Mouse (Mus musculus) gonadal fat pad, adult 2 months (tissue): ENCODE results near the gene Mars. TPM values are rescaled to one million over a fixed set of nuclear protein-coding genes. Genes with fewer than 3 reads are reported as not detected.
"Not testable (repeated sequence)": the region's sequence is repeated elsewhere in the genome, so short reads cannot be mapped to it uniquely, and the experiment has no call there.

Experiments
- DNase-seq: peaks from one replicate; pipeline ENCODE4 v3.0.0-alpha.2; 2012; ENCODE audit warnings: low read depth
- polyA plus RNA-seq: library from polyadenylated mRNA; depleted of rRNA; stranded (reverse); fragments of >200 nt; gene quantifications from 2 replicates; pipeline ENCODE4 v1.2.3, GENCODE M21; 2012

The Mars gene
- polyA plus RNA-seq, 1 experiment: 64.5 TPM

DNA sequence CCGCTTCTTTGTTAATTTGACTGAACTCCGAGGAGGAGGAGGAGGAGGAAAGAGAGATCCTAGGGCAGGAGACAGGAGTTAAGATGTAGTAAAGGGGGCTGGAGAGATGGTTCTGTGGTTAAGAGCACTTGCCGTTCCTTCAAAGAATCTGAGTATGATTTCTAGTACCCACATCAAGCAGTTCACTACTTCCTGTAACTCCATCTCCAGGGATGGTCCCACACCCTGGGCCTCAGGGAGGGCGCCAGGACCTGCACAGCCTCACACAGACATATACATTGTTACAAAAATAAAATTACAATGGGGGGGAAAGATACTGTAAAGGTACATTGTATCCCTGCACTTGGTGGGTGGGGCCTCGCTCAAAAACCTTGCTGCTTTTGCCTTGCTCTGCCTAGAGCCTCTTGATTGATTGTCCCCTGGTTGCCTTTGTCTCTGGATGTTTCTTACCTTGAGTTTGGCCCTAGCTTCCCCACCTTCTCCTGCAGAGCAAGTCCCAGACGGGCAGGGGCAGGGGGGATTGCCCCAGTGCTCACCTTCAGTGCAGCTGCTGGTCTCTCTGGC lies 26.0 kb upstream of the Mars start:
- no peak for DNase-seq

DNA sequence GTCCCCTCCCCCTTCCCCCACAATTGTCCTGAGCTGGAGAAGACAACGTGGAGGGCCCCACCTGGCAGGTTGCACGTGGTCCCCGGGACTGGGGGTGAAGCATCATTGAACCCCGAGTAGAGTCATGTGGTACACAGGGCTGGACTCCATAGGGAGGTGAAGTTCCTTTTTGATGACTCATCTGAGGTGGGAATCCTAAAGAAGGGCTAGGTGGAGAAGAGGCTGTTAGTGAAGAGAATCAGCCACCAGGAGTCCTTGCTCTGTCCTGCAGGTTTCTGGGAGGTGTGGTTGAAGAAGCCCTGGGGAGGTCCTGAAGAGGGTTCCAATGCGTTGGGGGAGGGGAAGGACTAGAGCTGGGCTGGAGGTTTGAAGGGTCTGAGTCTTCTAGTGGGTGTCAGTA lies 25.4 kb upstream of the Mars start:
- DNase-seq: no peak

DNA sequence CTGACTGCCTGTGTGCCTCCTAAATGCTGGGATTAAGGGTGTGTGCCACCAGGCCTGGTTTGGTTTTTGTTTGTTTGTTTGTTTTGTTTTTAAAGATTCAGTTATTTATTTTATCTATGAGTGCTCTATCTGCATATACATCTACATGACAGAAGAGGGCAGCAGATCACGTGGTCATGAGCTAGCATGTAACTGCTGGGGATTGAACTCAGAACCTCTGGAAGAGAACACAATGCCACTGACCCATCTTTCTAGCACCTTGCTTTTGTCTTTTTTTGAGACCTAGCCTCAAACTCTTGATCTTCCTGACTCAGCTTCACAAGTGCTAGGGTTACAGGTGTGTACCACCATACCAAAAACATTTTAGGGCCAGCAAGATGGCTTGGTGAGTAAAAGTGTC lies 23.7 kb upstream of the Mars start:
- DNase-seq: no peak

DNA sequence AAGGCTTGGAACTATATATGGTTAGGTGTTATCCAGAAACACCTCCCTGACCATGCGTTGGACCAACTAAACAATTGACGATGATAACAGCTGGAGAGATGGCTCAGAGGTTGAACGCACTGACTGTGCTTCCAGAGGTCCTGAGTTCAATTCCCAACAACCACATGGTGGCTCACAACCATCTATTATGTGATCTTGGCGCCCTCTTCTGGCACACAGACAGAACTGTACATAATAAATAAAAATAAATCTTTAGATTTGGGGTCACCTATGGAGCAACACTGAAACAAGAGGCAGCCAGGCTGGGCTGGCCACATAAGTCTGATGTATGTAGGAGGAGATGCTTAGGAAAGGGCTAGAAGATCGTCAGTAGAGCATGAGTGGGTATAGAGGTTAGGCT lies 21.6 kb upstream of the Mars start:
- DNase-seq: no peak

DNA sequence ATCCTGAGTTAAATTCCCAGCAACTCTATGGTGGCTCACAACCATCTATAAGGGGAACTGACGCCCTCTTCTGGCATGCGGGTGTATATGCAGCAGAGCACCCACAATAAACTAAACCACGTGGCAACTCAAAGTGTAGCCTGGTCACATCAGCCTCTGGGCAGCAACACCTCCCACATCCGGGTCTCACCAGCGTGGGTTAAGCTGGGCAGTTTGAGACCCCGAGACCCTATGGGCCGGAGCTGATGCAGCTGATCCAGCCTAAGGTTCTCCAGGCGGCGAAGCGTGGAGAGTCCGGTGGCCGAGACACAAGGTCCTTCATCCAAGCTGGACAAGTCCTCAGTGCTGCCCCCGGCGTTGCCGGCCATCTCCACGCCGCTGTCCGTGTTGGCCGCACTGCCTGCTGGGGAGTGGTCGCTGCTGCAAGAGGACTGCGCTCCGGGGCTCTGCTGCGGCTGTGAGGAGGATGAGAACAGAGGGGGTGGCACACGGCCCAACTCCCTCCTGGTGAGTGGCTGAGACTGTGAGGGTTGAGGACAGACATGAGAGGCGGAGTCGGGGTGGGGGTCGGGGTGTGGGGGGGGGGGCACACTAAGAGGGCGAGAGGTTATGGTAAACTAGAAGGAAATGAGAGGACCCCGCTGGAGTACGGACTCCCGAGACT lies 20.8 kb upstream of the Mars start:
- no peak for DNase-seq

DNA sequence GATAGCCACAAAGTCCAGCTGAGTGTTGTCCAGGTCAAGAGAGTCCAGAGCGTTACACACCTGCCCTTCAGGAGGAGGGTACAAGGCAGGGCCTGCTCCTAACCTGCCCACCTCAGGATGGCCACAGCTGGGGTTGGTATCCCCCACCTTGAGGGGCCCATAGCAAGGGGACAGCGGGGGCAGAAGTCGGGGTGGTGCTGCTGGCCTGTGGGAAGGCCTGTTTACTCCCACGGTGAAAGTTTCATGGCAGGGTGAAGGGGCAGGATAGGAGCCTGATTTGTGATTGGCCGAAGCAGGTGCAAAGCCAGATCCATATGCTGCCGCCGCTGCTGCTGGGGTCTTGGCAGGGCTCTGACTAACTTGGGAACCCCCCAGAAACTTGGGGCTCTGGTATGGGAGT lies 18.6 kb upstream of the Mars start:
- no peak for DNase-seq

DNA sequence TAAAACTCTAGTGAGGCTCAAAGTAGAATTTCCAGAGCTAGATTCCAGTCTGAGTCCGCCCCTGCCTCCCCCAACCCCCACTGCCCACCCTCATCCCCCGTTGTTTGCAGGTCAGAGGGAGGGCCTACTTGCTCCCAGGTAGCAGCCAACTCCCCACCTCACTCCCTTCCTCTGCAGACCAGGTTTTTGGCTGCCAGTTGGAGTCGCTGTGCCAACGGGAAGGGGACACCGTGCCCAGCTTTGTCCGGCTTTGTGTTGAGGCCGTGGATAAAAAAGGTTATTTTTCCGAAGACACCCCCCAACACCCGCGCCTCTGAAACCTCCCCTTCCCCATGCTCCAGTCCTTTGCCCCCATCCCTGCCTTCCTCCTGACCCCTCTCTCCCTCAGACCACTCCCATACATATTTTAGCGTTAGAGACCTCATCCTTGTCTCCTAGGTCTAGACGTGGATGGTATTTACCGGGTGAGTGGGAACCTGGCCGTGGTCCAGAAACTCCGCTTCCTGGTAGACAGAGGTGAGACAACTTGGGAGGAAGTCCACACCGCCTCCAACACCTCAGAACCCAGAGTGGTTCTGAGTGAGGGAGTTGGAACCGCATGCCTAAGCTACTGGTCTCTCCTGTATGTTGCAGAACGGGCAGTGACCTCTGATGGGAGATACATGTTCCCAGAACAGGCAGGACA lies 16.0 kb upstream of the Mars start:
- DNase-seq: no peak

DNA sequence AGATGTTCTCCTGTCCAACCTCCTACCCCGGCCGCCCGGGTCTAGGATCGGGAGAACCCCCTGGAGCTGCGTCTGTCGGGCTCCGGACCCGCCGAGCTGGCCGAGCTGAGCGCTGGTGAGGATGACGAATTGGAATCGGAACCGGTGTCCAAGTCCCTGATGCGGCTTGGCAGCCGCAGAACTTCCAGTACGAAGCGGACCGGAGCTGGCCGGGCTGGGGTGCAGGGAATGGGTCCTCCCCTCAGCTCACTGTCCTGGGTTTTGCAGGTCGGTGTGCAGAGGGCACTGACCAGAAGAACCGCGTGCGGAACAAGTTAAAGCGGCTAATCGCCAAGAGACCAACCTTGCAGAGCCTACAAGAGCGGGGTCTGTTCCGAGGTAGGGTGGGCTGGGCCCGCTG lies 15.2 kb upstream of the Mars start:
- DNase-seq: no peak

DNA sequence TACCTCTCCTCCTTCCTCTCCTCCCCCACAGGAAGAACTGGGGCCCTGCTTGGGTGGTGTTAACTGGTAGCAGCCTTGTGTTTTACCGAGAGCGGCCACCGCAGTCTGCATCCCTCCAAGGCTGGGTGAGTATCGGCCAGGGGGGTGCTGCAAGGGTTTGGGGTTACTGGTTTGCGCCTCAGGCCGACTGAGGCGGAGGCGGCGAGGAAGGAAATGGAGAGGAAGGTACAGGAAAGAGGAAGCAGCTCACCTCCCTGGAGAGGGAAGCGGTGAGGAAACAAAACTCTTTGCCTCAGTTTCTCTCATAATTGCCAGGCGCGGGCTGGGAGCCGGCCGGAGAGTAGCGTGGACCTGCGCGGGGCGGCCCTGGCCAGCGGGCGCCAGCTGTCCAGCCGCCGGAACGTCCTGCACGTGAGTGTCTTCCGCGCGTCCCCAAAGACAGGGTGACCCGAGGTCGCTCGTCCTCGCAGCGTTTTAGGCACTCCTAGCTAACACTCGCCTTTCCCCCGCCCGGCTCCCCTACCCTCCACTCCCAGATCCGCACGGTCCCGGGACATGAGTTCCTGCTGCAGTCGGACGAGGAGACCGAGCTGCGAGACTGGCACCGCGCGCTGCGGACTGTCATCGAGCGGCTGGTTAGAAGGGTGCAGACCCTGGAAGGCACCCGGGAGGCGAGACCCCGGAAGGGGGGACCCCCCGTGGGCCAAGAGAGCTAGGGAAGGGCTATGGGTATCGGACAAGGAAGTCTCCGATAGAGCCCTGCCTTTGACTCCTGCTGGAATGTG lies 14.6 kb upstream of the Mars start:
- DNase-seq: no peak

DNA sequence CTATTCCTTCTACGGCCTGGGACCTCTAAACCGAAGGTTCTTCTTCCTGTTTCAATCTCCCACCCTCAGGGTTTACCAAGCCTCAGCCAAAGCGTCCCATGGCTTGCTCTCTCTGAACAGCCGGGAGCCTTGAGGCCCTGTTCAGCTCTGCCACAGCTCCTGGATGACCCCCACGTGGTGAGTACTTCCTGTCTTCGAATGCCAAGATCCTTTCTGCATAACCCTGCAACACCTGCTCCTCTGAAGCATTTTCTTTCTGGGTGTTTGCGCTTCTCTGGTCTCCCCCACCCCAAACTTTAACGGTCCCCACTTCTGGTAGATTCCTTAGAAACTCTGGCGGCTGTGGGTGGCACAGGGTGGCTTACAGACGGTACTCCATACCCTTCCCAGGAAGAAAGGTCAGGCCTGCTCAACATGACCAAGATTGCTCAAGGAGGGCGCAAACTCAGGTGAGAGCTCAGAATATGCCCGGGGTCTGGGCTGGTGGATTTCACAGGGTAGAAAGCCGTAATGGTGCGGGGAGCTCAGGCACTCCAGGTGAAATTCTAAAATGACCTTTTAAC lies 13.9 kb upstream of the Mars start:
- DNase-seq: no peak

DNA sequence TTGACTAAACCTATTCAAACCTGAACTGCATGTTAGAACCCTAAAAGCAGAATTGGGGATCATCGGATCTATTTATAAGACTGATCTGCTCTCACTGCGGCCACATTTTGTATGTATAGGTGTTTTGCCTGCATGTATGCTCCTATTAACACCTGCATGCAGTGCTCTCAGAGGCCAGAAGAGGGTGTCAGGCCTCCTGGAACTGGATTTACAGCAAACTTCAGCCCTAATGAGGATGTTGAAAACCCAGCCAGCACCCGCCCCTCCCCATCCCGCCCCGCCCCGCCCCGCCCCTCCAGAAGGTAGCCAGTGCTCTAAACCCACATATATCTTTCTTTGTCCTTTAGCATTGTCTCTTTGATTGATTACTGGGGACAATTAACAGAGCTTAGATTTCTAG lies 12.9 kb upstream of the Mars start:
- DNase-seq: peak; percentile 33

DNA sequence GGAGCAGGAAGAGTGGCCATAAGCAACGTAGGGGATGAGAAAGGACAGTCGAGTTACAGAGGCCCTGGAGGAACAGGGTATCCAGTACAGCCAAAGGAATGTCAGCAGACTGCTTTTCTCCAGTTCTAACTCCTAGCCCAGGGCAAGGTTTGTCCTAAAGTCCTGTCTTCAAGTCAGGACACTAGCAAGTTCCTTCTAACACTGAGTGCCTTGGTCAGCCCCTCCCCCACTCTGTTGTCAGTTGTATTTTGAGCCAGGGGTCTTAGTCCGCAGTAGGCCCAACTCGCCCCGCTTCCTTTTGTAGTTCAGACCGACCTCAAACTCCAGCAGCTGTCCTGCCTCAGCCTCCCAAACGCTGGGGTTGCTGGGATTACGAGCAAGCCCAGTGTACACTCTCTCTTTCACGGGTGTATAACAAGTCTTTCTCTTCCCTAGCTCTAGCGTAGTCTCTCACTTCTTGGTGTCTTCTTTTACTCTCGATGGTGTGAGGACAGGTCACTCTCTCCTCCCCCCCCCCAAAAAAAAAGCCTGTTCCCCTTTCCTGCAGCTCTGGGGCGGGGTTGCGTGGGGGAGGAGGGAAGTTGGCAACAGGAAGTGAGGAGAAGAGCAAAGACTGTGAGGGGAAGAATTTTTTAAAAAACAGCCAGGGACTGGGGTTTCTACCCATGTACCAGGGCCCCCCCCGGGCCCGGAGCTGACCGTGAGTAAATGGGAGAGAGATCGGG lies 11.7 kb upstream of the Mars start:
- DNase-seq: no peak

DNA sequence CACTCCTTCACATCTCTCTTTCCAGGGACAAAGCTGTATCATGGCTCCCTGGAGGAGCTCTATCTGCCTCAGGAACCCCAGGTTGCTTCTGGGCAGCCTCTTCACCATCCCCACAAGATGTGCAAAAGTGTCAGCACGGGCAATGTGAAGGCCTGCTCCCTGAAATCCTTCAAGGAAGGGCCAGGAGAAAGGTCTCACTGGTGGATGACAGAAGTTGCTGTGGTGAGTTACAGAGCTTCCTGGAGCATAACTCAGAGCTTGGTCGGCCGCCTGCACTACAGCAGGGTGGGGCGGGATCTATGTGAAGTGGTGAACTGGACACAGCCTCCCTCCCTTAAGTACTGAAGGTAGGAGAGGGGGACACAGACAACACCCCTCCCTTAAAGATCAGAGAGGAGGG lies 11.1 kb upstream of the Mars start:
- DNase-seq: no peak

DNA sequence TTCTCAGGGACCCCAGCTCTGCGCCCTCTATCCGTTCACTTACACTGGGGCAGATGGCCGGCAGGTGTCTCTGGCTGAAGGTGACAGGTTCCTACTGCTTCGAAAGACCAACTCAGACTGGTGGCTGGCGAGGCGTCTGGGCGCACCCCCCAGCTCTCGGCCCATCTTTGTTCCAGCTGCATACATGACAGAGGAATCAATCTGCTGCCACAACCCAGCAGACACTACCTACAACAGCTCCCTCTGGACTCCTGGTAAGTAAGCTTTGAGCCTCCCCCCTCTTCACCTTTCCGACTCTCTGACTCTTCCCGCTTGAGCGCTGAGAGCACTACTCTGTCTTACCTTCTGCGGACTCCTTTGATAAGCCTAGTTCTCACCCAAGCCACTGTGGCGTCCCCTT lies 10.6 kb upstream of the Mars start:
- no peak for DNase-seq

DNA sequence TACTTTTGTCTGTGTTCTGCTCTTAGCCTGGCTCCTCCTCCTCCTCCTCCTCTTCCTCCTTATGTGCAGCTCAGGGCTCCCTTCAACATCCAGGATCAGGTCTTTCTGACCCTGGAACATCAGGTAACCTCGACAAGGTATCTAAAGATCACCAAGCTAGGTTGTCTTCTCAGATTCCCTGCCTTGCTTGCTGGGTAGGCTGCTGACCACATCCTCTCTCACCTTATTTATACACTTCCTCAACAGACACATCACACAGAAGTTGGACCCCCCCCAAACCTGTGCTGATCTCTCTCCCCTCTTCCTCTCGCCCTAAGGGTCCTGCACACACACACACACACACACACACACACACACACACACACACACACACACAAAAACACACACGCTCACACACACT lies 10.0 kb upstream of the Mars start, which contains the start of gene Arhgap9:
Gene Arhgap9, plus strand, starts transcription at position 344 of the 400 bp plus-strand sequence.
- DNase-seq: no peak

DNA sequence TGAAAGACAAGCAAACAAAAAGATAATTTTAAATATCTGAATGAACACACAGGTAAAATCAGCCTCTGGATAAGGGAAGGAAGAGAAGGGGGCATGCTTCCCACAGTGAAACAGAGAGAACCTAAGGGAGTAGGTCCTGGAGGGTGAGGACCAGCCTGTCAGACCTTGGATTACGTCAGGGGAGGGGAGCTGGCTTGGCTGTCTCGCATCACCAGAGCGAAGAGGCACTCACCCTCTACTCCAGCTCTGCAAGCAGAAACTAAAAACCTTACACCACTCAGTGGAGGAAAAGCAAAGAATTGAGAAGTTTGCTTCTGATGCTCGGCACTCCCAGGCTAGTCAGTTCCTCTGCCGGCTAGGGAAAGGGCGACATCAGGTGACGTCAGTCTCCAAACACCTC lies 8.4 kb upstream of the Mars start:
- DNase-seq: no peak

DNA sequence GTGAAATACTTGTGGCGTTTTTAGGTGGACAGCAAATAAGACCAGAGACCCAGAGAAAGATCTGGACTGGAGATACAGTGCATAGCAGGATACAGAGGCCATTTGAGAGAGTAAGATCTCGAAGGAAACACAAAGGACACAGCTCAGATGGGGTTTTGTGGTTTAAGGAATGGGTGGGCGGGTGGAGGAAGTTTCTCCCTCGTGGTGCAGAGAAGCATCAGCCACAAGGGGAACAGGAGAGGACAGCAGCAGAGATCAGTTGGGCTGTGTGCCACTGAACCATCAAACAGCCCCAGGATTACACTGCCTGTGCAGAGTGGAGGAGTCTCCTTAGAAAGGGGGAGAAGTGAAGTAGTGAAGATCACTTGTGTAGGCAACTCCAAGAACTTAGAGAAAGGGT lies 6.4 kb upstream of the Mars start:
- no peak for DNase-seq

DNA sequence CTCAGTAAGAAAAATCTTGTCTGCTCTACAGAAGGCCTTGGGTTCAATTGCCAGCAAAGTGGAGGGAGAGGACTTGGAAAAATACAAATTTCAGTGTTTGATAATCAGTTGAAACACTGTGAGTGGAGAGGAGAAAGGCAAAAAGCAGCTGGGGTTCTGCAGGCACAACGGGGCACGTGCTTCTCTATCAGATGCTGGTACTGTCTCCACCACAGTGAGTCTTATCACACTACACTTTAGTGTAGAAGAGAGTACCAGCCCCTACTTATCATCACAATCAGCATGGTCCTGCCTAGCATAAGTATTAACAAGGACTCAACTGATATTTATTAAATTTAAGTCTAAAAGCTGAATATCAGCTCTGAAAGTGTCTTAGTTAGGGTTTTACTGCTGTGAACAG lies 5.7 kb upstream of the Mars start:
- DNase-seq: no peak

DNA sequence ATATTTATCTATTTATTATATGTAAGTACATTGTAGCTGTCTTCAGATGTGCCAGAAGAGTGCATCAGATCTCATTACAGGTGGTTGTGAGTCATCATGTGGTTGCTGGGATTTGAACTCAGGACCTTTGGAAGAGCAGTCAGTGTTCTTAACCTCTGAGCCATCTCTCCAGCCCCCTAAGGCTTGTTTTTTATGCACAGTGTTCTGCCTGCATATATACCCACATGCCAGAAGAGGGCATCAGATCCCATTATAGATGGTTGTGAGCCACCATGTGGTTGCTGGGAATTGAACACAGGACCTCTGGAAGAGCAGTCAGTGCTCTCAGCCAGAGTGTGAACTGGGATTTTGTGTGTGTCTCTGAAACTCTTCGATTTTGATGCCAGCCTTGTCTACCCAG lies 3.4 kb upstream of the Mars start:
- DNase-seq: not testable (repeated sequence)

DNA sequence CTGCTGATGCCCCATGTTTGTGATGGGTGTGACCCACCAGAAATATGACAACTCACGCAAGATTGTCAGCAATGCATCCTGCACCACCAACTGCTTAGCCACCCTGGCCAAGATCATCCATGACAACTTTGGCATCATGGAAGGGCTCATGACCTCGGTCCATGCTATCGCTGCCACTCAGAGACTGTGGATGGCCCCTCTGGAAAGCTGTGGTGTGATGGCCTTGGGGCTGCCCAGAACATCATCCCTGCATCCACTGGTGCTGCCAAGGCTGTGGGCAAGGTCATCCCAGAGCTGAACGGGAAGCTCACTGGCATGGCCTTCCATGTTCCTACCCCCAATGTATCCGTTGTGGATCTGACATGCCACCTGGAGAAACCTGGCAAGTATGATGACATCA lies 1.9 kb upstream of the Mars start:
- DNase-seq: not testable (repeated sequence)

DNA sequence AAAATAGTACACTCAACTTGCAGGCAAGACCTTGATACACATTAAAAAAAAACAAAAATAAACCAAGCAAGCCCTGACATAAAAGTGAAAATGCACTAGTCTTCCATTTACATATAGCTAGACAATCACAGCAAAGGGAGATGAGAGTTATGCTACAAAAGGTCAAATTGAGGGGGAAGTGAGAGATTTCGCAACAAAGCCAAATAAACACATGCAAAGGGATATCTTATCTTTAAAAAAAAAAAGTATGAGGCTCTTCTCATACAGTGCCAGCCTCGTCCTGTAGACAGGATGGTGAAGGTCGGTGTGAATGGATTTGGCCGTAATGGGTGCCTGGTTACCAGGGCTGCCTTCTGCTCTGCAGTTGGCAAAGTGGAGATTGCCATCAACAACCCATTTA lies 1.3 kb upstream of the Mars start:
- no peak for DNase-seq

DNA sequence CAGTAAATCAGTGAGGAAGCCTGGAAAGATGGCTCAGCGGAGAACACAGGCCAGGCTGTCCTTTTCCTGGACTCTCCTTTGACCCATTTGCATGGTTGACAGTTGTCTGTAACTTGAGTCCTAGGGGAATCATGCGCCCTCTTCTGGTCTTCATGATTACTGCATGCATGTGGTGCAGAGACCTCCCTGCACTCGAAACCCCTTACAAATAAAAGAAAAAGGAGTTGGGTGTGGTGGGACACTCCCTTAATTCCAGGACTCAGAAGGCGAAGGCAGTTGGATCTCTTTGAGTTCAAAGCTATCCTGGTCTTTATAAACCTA lies 730 bp upstream of the Mars start:
- DNase-seq: no peak
